Mouse (Mus musculus) lung, postnatal 4 days (tissue): ENCODE measurements around the gene Rap1gap2.

ENCODE experiments used
- DNase-seq, 2 experiments: peaks; one replicate each; pipeline ENCODE4 v3.0.0; 2021

Rap1gap2 gene

GRCm38 (mm10) chr11:74534380-74534779 is 76.3 kb downstream of the Rap1gap2 start:
- DNase-seq, result no peak

GRCm38 (mm10) chr11:74533050-74533449 is 77.7 kb downstream of the Rap1gap2 start:
- no peak for DNase-seq

DNA sequence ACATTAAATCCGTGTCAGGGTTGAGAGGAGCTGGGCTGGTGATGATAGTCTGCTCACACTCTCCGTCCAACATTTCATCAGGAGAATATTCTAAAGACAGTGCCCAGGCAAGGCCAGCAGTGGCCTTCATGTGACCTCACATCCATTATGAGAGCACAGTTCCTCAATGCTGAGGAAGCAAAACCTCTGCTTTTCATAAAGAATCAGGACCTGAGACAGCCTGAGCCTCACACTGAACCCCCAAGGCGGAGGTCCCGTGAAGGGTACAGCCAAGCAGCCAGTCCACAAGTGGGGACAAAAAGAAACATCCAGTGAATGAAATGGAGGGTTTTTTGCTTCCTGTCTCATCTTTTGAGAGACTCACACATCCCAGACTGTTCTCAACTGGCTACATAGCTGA is 78.3 kb downstream of the Rap1gap2 start:
- DNase-seq, result no peak

DNA sequence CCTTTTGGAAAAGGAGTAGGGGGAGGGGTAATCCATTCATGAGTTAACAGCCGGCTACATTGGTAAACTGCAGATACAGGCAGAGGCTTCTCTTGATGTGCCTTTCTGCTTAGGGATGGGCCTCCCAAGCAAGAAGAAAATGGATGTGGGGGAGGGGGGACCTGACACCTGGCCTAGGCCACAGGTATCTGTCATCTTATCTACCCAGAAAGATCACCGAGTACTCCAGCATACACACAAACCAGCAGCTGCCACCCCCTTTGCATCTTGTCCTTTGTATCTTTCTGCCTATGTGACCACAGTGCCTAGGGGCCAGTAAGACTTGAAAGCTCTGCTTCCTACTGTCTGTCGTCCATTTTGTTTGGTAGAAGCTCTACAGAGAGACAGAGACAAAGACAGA is 79.0 kb downstream of the Rap1gap2 start:
- DNase-seq, result no peak

GRCm38 (mm10) chr11:74529803-74530202 is 80.9 kb downstream of the Rap1gap2 start:
- peak in 1 of 2 experiments; percentile 39 for DNase-seq

DNA sequence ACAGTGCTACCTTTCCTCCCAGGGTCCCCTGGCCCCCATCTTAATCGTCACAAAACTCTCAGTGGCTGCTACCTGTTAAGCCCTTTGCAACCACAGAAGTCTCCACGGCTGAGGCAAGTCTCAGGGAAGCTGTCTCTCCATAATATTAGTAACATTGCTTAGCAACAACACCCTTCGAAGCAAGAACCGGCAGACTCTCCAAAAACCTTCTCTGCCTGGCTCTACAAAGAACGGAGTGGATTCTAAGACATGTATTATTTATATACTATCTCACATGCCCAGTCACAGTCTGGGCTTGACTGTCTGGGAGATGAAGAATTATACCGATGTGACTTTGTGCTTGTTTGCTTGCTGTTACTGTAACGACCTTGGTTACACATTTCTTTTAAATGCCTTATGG is 83.2 kb downstream of the Rap1gap2 start:
- no peak for DNase-seq

GRCm38 (mm10) chr11:74526180-74527158 is 84.2 kb downstream of the Rap1gap2 start:
- peak in 1 of 2 experiments; percentile 54 for DNase-seq

GRCm38 (mm10) chr11:74525605-74526004 is 85.1 kb downstream of the Rap1gap2 start:
- DNase-seq, result no peak

GRCm38 (mm10) chr11:74525205-74525604 is 85.5 kb downstream of the Rap1gap2 start:
- no peak for DNase-seq

GRCm38 (mm10) chr11:74524050-74524965 is 86.4 kb downstream of the Rap1gap2 start:
- DNase-seq, result no peak

DNA sequence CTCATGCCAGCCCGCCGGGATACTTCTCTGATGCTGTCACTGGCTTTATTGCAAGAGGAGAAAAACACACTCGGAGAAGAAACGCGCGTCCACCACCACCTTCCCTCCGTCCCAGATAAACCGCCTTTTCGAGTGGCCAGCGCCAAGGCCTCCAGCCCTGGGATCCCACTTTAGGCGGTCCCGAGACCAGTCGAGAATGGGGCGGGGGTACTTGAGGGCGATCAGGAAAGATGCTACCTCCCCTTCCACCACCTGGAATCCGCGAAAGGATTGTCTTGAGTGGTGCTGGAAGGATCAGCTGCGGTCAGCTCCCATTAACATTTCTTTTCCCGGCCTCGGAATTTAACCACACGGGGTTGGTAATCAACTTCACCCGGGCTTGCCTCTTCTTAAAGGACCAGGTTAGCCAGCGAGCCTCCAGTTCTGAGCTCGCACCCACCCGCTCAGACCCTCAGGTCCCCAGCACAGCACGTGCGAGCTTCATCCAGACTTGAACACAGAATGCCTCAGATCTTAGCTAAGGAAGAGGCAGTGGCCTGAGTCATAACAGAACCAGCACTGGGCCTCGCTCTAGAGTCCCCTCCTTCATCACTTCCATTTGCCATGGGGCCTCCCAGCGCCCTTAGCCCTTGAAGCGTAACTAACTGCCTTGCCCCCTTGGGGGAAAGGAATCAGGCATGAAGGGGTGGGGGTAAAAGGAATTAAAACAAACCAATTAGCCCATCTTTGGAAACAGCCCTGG is 87.3 kb downstream of the Rap1gap2 start:
- DNase-seq, result no peak

DNA sequence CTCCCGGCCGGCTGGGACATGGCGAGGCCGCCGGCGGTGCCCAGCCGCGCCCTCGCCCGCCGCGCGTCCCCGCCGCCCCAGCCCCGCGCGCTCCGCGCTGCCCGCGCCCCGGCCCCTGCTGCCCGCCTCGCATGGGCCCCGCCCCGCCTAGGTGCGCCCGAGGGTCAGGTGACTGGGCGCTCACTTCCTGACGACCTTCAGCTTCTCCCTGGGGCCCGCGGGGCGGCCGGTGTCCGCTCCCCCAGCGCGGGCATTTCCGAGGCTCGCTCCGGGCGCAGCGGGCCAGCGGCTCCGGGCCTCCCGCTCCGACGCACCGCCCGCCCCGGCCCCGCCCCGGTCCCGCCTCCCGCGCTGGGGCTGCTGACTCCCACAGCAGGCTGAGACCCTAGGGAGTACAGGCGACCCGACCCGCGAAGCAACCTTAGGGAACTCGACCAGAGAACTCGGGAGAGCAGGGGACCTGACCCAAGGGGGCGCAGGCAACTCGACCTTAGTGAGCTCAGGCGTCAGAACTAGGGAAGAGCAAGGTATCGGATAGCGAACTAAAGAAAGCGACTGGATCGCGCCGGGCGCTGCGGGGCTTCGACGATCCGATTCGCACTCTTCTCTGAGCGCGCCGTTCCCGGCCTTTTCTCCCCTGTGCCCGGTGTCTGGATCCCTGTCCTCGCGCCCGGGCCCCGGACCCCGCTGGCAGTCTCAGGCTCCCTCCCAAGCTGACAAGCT is 88.1 kb downstream of the Rap1gap2 start:
- DNase-seq, result peak; percentile 67 to 68

GRCm38 (mm10) chr11:74521981-74522486 is 88.7 kb downstream of the Rap1gap2 start:
- DNase-seq, result peak in 1 of 2 experiments; percentile 10

GRCm38 (mm10) chr11:74520201-74520600 is 90.5 kb downstream of the Rap1gap2 start:
- no peak for DNase-seq

- no peak for DNase-seq
These were observed 94.6 kb downstream of the Rap1gap2 start for GRCm38 (mm10) chr11:74516112-74516511.

GRCm38 (mm10) chr11:74515046-74515445 is 95.7 kb downstream of the Rap1gap2 start:
- no peak for DNase-seq

- DNase-seq, result no peak
These were observed 98.1 kb downstream of the Rap1gap2 start for GRCm38 (mm10) chr11:74512595-74512994.

DNA sequence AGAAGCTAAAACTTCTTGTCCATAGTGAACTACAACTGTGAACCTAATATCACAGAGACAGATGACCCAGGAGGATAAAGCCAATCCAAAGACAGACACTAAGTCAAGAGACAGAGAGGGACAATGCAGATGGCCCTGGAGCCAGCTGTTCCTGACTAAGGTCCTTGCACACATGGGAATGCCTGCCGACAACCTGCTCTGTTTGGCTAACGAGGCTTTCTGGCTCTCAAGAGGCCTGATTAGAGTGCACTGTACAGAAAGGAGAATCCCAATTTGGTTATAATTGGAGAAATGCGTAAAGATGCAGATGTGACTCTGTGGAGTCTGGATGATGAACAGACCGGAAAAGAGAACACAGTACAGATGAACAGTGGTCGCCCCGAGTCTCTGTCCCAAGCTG is 104.4 kb downstream of the Rap1gap2 start:
- DNase-seq, result no peak

GRCm38 (mm10) chr11:74502485-74502884 is 108.2 kb downstream of the Rap1gap2 start:
- DNase-seq, result no peak

GRCm38 (mm10) chr11:74501989-74502388 is 108.7 kb downstream of the Rap1gap2 start:
- DNase-seq, result no peak

DNA sequence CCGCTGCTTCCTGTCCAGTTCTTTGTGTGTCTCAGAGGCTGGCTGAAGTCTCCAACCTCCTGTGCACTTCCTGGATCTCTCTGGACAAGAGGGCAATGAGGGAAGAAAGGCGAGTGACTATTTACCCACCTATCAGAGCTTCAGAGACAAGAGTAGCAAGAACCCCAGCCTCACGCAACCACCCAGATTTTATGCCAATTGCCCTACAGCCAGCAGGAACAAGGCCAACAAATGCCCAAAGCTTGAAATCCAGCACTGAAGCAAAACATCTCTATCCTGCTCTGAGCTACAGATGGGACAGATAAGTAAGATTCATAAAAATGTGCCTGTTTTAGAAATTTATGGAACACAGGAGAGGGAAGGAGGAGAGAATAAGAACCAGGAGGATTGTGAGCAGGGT is 109.7 kb downstream of the Rap1gap2 start:
- DNase-seq, result no peak
